Mouse (Mus musculus) heart, postnatal 0 days (tissue): ENCODE results near the gene Pikfyve.

ENCODE experiments used
- CTCF ChIP-seq: IDR thresholded peaks from 2 replicates; pipeline ENCODE4 v1.5.1; 2016; ENCODE audit warnings: antibody characterized with exemption, control low read depth, low read depth
- EP300 ChIP-seq: IDR thresholded peaks from 2 replicates; pipeline ENCODE4 v1.6.1; 2016; ENCODE audit warnings: antibody characterized with exemption, low read depth

DNA sequence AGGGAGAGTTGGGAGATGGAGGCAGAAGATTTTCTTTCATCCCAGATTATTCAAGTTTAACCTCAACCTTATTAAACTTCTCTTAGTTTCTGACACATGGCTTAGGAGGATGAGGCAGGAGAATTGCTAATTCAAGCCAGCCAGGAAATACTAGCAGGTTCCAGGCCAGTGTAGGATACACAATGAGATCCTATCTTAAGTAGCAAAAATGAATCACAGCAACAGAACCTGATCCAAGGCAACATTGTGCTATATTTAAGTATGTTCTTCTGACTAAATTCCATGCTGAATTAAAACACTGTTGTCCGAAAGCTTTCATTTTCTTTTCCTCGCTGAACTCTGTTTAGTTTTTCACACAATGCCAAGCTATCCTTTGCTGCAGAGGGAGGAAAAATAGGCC lies 6.7 kb downstream of the Pikfyve start:
- TF ChIP-seq CTCF (no peak), EP300 (no peak)
